ENCODE assay signal across 10 mouse cellular contexts in genomic region chr10:18317521-18317920, GRCm38 (mm10). TPM values are rescaled to one million over a fixed set of nuclear protein-coding genes. Genes with fewer than 3 reads are reported as not detected.
DNase-seq lines count a peak whose midpoint lies in the region; ATAC-seq and TF ChIP-seq lines count a peak whose summit lies in the region.
"Had no signal": no experiment of that assay in that cellular context is flagged by ENCODE, and none has a peak within 500 bp of the region (broad histone marks: within the 10 kb centered on the region; RNA-seq: fewer than 3 reads in every experiment).

No protein-coding gene starts in this region.

- WGBS in forebrain, embryonic 13.5 days = 54% methylated on average over 10 of the region's 10 CpGs
- 38% methylated on average over 10 of the region's 10 CpGs for WGBS in forebrain, embryonic 11.5 days
- 38% methylated on average over 10 of the region's 10 CpGs for WGBS in lung, embryonic 14.5 days
- WGBS in hindbrain, embryonic 15.5 days = 43% methylated on average over 10 of the region's 10 CpGs
- 38% methylated on average over 10 of the region's 10 CpGs for WGBS in midbrain, embryonic 15.5 days

- ATAC-seq in forebrain, embryonic 13.5 days = no peak
- no peak for ATAC-seq in forebrain, embryonic 11.5 days (replicated peaks; ENCODE audit: low FRiP score)
- no peak for ATAC-seq in lung, embryonic 14.5 days (ENCODE audit: insufficient read depth)
- no peak for ATAC-seq in hindbrain, embryonic 15.5 days (ENCODE audit: low FRiP score, low read depth)
- ATAC-seq in midbrain, embryonic 15.5 days (replicated peaks) = no peak

- no peak overlapping the region for H3K27ac ChIP-seq in forebrain, embryonic 13.5 days
- H3K27ac ChIP-seq in forebrain, embryonic 11.5 days (ENCODE audit: low read depth, low read length) = no peak overlapping the region
- no peak overlapping the region for H3K27ac ChIP-seq in lung, embryonic 14.5 days (ENCODE audit: low read depth)
- no peak overlapping the region for H3K27ac ChIP-seq in hindbrain, embryonic 15.5 days (replicated peaks)
- no peak overlapping the region for H3K27ac ChIP-seq in midbrain, embryonic 15.5 days

- no peak for DNase-seq in forebrain, embryonic 11.5 days (ENCODE audit: low spot score)
- no peak for DNase-seq in lung, embryonic 14.5 days
- DNase-seq in lung, postnatal 10 days = no peak
- DNase-seq in spleen, postnatal 10 days (ENCODE audit: low spot score in 2 of 2) = no peak
- DNase-seq in left cerebral cortex, adult 11 months (ENCODE audit: low spot score) = no peak
- DNase-seq: kidney, postnatal 14 days; right cerebral cortex, adult 18-20 months had no signal

- H3K9ac ChIP-seq in forebrain, embryonic 13.5 days = no peak overlapping the region
- no peak overlapping the region for H3K9ac ChIP-seq in forebrain, embryonic 11.5 days (ENCODE audit: low read length)
- H3K9ac ChIP-seq in lung, embryonic 14.5 days = no peak overlapping the region
- no peak overlapping the region for H3K9ac ChIP-seq in hindbrain, embryonic 15.5 days
- no peak overlapping the region for H3K9ac ChIP-seq in midbrain, embryonic 15.5 days

- peaks cover 9% of the 10 kb centered on the region; the same call in 1 of the 2 replicates for H3K27me3 ChIP-seq in forebrain, embryonic 13.5 days
- H3K27me3 ChIP-seq in forebrain, embryonic 11.5 days (ENCODE audit: control insufficient read depth, insufficient read depth, low read length) = no peaks in the 10 kb centered on the region
- H3K27me3 ChIP-seq in lung, embryonic 14.5 days (ENCODE audit: insufficient read depth, low read length) = peaks cover 5% of the 10 kb centered on the region; the same call in 1 of the 2 replicates
- no peaks in the 10 kb centered on the region for H3K27me3 ChIP-seq in hindbrain, embryonic 15.5 days
- 0 out of 2 replicates have a peak, but pooled peaks cover 15% of the 10 kb centered on the region for H3K27me3 ChIP-seq in midbrain, embryonic 15.5 days (replicated peaks)

- peak overlapping the region; percentile 98; the same call in 1 of the 2 replicates for H3K4me2 ChIP-seq in forebrain, embryonic 13.5 days
- no peak overlapping the region; the same call in 1 of the 2 replicates for H3K4me2 ChIP-seq in forebrain, embryonic 11.5 days (ENCODE audit: low read depth, low read length, severe bottlenecking)
- peak overlapping the region; percentile 95 for H3K4me2 ChIP-seq in lung, embryonic 14.5 days
- peak overlapping the region; percentile 83 for H3K4me2 ChIP-seq in hindbrain, embryonic 15.5 days
- peak overlapping the region; percentile 99; the same call in 1 of the 2 replicates for H3K4me2 ChIP-seq in midbrain, embryonic 15.5 days

- H3K4me1 ChIP-seq in forebrain, embryonic 13.5 days = peaks cover 14% of the 10 kb centered on the region
- H3K4me1 ChIP-seq in forebrain, embryonic 11.5 days (replicated peaks; ENCODE audit: control insufficient read depth, insufficient read depth, low read length) = peaks cover 6% of the 10 kb centered on the region; the same call in 1 of the 2 replicates
- no peaks in the 10 kb centered on the region for H3K4me1 ChIP-seq in lung, embryonic 14.5 days (ENCODE audit: insufficient read depth)
- peaks cover 10% of the 10 kb centered on the region for H3K4me1 ChIP-seq in hindbrain, embryonic 15.5 days (replicated peaks)
- peaks cover 12% of the 10 kb centered on the region for H3K4me1 ChIP-seq in midbrain, embryonic 15.5 days

- no peaks in the 10 kb centered on the region for H3K9me3 ChIP-seq in forebrain, embryonic 13.5 days (replicated peaks)
- no peaks in the 10 kb centered on the region for H3K9me3 ChIP-seq in forebrain, embryonic 11.5 days (ENCODE audit: control insufficient read depth, low read length)
- H3K9me3 ChIP-seq in lung, embryonic 14.5 days (ENCODE audit: low read depth, low read length) = no peaks in the 10 kb centered on the region
- no peaks in the 10 kb centered on the region for H3K9me3 ChIP-seq in hindbrain, embryonic 15.5 days
- H3K9me3 ChIP-seq in midbrain, embryonic 15.5 days = no peaks in the 10 kb centered on the region

- TF ChIP-seq CTCF in lung, embryonic 14.5 days (IDR thresholded peaks at IDR 0.05; ENCODE audit: low read depth) = no peak

- no peak overlapping the region for H3K4me3 ChIP-seq in forebrain, embryonic 13.5 days
- H3K4me3 ChIP-seq in forebrain, embryonic 11.5 days (ENCODE audit: low read depth, low read length) = no peak overlapping the region
- H3K4me3 ChIP-seq in lung, embryonic 14.5 days (ENCODE audit: low read depth, low read length) = peak overlapping the region; percentile 73; the same call in 1 of the 2 replicates
- H3K4me3 ChIP-seq in hindbrain, embryonic 15.5 days = peak overlapping the region; percentile 89; the same call in 1 of the 2 replicates
- peak overlapping the region; percentile 80; the same call in 1 of the 2 replicates for H3K4me3 ChIP-seq in midbrain, embryonic 15.5 days

- no peaks in the 10 kb centered on the region for H3K36me3 ChIP-seq in forebrain, embryonic 13.5 days (ENCODE audit: poor library complexity, severe bottlenecking)
- no peaks in the 10 kb centered on the region for H3K36me3 ChIP-seq in forebrain, embryonic 11.5 days (ENCODE audit: control insufficient read depth, insufficient read depth, low read length)
- no peaks in the 10 kb centered on the region for H3K36me3 ChIP-seq in lung, embryonic 14.5 days (ENCODE audit: insufficient read depth)
- no peaks in the 10 kb centered on the region for H3K36me3 ChIP-seq in hindbrain, embryonic 15.5 days
- H3K36me3 ChIP-seq in midbrain, embryonic 15.5 days (replicated peaks) = no peaks in the 10 kb centered on the region

RNA-seq across cellular contexts. Expression of gene Nhsl1, which starts 1.3 kb away (rescaled TPM):
- 14.2 and 16.3 TPM in 2 replicates for polyA plus RNA-seq in forebrain, embryonic 13.5 days (2015; fragmentation: Nextera tagmentation; extraction: Ambion mirVana)
- polyA plus RNA-seq in forebrain, embryonic 11.5 days (2014; fragmentation: Nextera tagmentation; extraction: Ambion mirVana) = 13.7 and 16.7 TPM in 2 replicates
- polyA plus RNA-seq in lung, embryonic 14.5 days (2014; fragmentation: Nextera tagmentation; extraction: Ambion mirVana) = 5.5 and 7.0 TPM in 2 replicates
- 15.0 and 15.6 TPM in 2 replicates for polyA plus RNA-seq in hindbrain, embryonic 15.5 days (2015; fragmentation: Nextera tagmentation; extraction: Ambion mirVana)
- polyA plus RNA-seq in midbrain, embryonic 15.5 days (2015; fragmentation: Nextera tagmentation; extraction: Ambion mirVana) = 12.7 and 12.9 TPM in 2 replicates

Comparison
In these comparisons a context has a peak if more than half of its experiments do, and no peak if none do; other contexts are left out.
1. H3K4me3 ChIP-seq: peak in lung, embryonic 14.5 days (single experiment), hindbrain, embryonic 15.5 days (single experiment) and midbrain, embryonic 15.5 days (single experiment); none in forebrain, embryonic 13.5 days (single experiment) and forebrain, embryonic 11.5 days (single experiment).